Mouse (Mus musculus) hindbrain, embryonic 10.5 days (tissue): ENCODE data around the gene Il1f10. TPM values are rescaled to one million over a fixed set of nuclear protein-coding genes. Genes with fewer than 3 reads are reported as not detected.

Experiments used
- polyA plus RNA-seq: library from polyadenylated mRNA; unstranded; fragments of >200 nt; fragmentation: Nextera tagmentation; extraction: Ambion mirVana; gene quantifications from 2 replicates; pipeline ENCODE4 v1.2.1, GENCODE M21; 2016

The Il1f10 gene
- polyA plus RNA-seq, 1 experiment from 2014 or later, result not detected

Other genes starting within 250 kb of the Il1f10 start
- 1.2 and 2.7 TPM in 2 replicates for gene Hnmt, start 241.8 kb upstream of the Il1f10 start, polyA plus RNA-seq
- gene Tbpl2, start 194.6 kb upstream of the Il1f10 start, polyA plus RNA-seq, result not detected in 2 replicates
- gene Il1f8, start 138.0 kb upstream of the Il1f10 start, polyA plus RNA-seq, result not detected in 2 replicates
- not detected in 2 replicates for gene Il1f9, start 104.7 kb upstream of the Il1f10 start, polyA plus RNA-seq
- not detected in 2 replicates for gene Il1f6, start 75.8 kb upstream of the Il1f10 start, polyA plus RNA-seq
- gene Il1f5, start 14.2 kb upstream of the Il1f10 start, polyA plus RNA-seq, result not detected in 2 replicates
- 0.08 TPM in 1 of 2 replicates, not detected in the other for gene Il1rn, start 45.7 kb downstream of the Il1f10 start, polyA plus RNA-seq
- gene Psd4, start 76.4 kb downstream of the Il1f10 start, polyA plus RNA-seq, result 0.86 and 0.90 TPM in 2 replicates
- 10.2 and 23.7 TPM in 2 replicates for gene Pax8, start 184.4 kb downstream of the Il1f10 start, polyA plus RNA-seq